Mouse (Mus musculus) lung, postnatal 0 days (tissue): ENCODE data around the gene Olfr152. TPM values are rescaled to one million over a fixed set of nuclear protein-coding genes. Genes with fewer than 3 reads are reported as not detected.

Experiments used
- ATAC-seq: fragments of 200-750 bp; cut with Nextera tagmentation; 2 replicates; pipeline ENCODE4 v1.8.0; 2017; ENCODE audit warnings: moderate library complexity
- DNase-seq: peaks from one replicate; pipeline ENCODE4 v3.0.0-alpha.2; 2016; ENCODE audit warnings: low spot score
- H3K27ac ChIP-seq: fragments of 300-500 bp; sonication (generic); 2 replicates; pipeline ENCODE4 v1.5.1; 2014; ENCODE audit warnings: antibody characterized with exemption, mild to moderate bottlenecking, low read length, mixed read lengths
- H3K27me3 ChIP-seq: fragments of 300-500 bp; sonication (generic); replicated peaks from 2 replicates; pipeline ENCODE4 v1.6.1; 2014; ENCODE audit warnings: low read length, mixed read lengths; ENCODE audit not compliant: insufficient read depth
- H3K36me3 ChIP-seq: fragments of 300-500 bp; sonication (generic); 2 replicates; pipeline ENCODE4 v1.6.1; 2014; ENCODE audit warnings: low read length, mixed read lengths; ENCODE audit not compliant: insufficient read depth
- H3K4me1 ChIP-seq: fragments of 300-500 bp; sonication (generic); 2 replicates; pipeline ENCODE4 v1.6.1; 2014; ENCODE audit warnings: antibody characterized with exemption, low read depth, low read length, mixed read lengths; ENCODE audit not compliant: insufficient read depth
- H3K4me2 ChIP-seq: fragments of 300-500 bp; sonication (generic); replicated peaks from 2 replicates; pipeline ENCODE4 v1.6.1; 2014; ENCODE audit warnings: low read depth, mild to moderate bottlenecking, low read length, moderate library complexity, mixed read lengths
- H3K4me3 ChIP-seq: fragments of 300-500 bp; sonication (generic); 2 replicates; pipeline ENCODE4 v1.5.1; 2014; ENCODE audit warnings: low read depth, low read length
- H3K9ac ChIP-seq: fragments of 300-500 bp; sonication (generic); replicated peaks from 2 replicates; pipeline ENCODE4 v1.6.1; 2014; ENCODE audit warnings: low read depth, mild to moderate bottlenecking
- H3K9me3 ChIP-seq: fragments of 300-500 bp; sonication (generic); 2 replicates; pipeline ENCODE4 v1.6.1; 2016; ENCODE audit warnings: low read length, mixed read lengths
- CTCF ChIP-seq: IDR thresholded peaks from 2 replicates; pipeline ENCODE4 v1.5.1; 2016; ENCODE audit warnings: antibody characterized with exemption, mild to moderate bottlenecking
- EP300 ChIP-seq: IDR thresholded peaks from 2 replicates; pipeline ENCODE4 v1.6.1; 2016; ENCODE audit warnings: antibody characterized with exemption, mild to moderate bottlenecking, control low read depth
- WGBS: fragments of 180-500 bp; shearing (Covaris S2); extraction: QIAGEN DNeasy Blood & Tissue Kit; methylation state at CpG from one replicate; pipeline ENCODE4 v1.1.7; 2014; 5-methylcytosine and 5-hydroxymethylcytosine counted together
- polyA plus RNA-seq: library from polyadenylated mRNA; unstranded; fragments of >200 nt; fragmentation: Nextera tagmentation; extraction: Ambion mirVana; gene quantifications from 2 replicates; pipeline ENCODE4 v1.2.1, GENCODE M21; 2015

The Olfr152 gene
- polyA plus RNA-seq, 1 experiment from 2014 or later = not detected

GRCm38 (mm10) chr2:87830233-87830632 lies 51.0 kb downstream of the Olfr152 start, which contains the start of gene Olfr1148:
TSS of gene Olfr1148 (plus strand) at chr2:87830533.
- TF ChIP-seq EP300 (no peak), CTCF (no peak)

More at GRCm38 (mm10) chr2:87830233-87830632, 51.0 kb downstream of the Olfr152 start, which contains the start of gene Olfr1148:
- Histone ChIP-seq H3K27me3 (no peaks in the 10 kb centered on the region), H3K36me3 (no peaks in the 10 kb centered on the region), H3K4me2 (no peak within 1 kb of the TSS), H3K9ac (no peak within 1 kb of the TSS), H3K4me1 (no peaks in the 10 kb centered on the region), H3K4me3 (no peak within 1 kb of the TSS), H3K9me3 (no peaks in the 10 kb centered on the region), H3K27ac (no peak within 1 kb of the TSS)
- ATAC-seq = no peak
- 85% methylated on average over 1 of the region's 1 CpGs for WGBS
- no peak for DNase-seq

Other genes with a start within 250 kb of the Olfr152 start
- not detected in 2 replicates for gene Olfr153, start 247.7 kb upstream of the Olfr152 start, polyA plus RNA-seq
- gene Olfr1128, start 233.9 kb upstream of the Olfr152 start, polyA plus RNA-seq = not detected in 2 replicates
- not detected in 2 replicates for gene Olfr1129, start 205.6 kb upstream of the Olfr152 start, polyA plus RNA-seq
- not detected in 2 replicates for gene Olfr1130, start 173.3 kb upstream of the Olfr152 start, polyA plus RNA-seq
- not detected in 2 replicates for gene Olfr1131, start 152.4 kb upstream of the Olfr152 start, polyA plus RNA-seq
- gene Olfr1132, start 141.9 kb upstream of the Olfr152 start, polyA plus RNA-seq = not detected in 2 replicates
- not detected in 2 replicates for gene Olfr1133, start 132.1 kb upstream of the Olfr152 start, polyA plus RNA-seq
- gene Olfr1134, start 121.0 kb upstream of the Olfr152 start, polyA plus RNA-seq = not detected in 2 replicates
- not detected in 2 replicates for gene Olfr1135, start 105.8 kb upstream of the Olfr152 start, polyA plus RNA-seq
- not detected in 2 replicates for gene Olfr1136, start 85.5 kb upstream of the Olfr152 start, polyA plus RNA-seq
- not detected in 2 replicates for gene Olfr1137, start 66.3 kb upstream of the Olfr152 start, polyA plus RNA-seq
- not detected in 2 replicates for gene Olfr1138, start 39.5 kb upstream of the Olfr152 start, polyA plus RNA-seq
- not detected in 2 replicates for gene Olfr1140, start 35.7 kb upstream of the Olfr152 start, polyA plus RNA-seq
- gene Olfr1141, start 25.5 kb upstream of the Olfr152 start, polyA plus RNA-seq = not detected in 2 replicates
- not detected in 2 replicates for gene Olfr1143, start 21.1 kb downstream of the Olfr152 start, polyA plus RNA-seq
- not detected in 2 replicates for gene Olfr1145, start 30.3 kb downstream of the Olfr152 start, polyA plus RNA-seq
- not detected in 2 replicates for gene Olfr1148, start 51.0 kb downstream of the Olfr152 start, polyA plus RNA-seq
- not detected in 2 replicates for gene Olfr1150-ps1, start 64.5 kb downstream of the Olfr152 start, polyA plus RNA-seq
- not detected in 2 replicates for gene Olfr1151, start 76.4 kb downstream of the Olfr152 start, polyA plus RNA-seq
- gene Olfr1152, start 87.0 kb downstream of the Olfr152 start, polyA plus RNA-seq = not detected in 2 replicates
- gene Olfr1153, start 115.5 kb downstream of the Olfr152 start, polyA plus RNA-seq = not detected in 2 replicates
- not detected in 2 replicates for gene Olfr1154, start 125.7 kb downstream of the Olfr152 start, polyA plus RNA-seq
- gene Olfr1155, start 165.7 kb downstream of the Olfr152 start, polyA plus RNA-seq = not detected in 2 replicates
- not detected in 2 replicates for gene Olfr1156, start 173.6 kb downstream of the Olfr152 start, polyA plus RNA-seq
- not detected in 2 replicates for gene Olfr1157, start 188.8 kb downstream of the Olfr152 start, polyA plus RNA-seq
- not detected in 2 replicates for gene Olfr74, start 195.2 kb downstream of the Olfr152 start, polyA plus RNA-seq
- gene Olfr1158, start 210.6 kb downstream of the Olfr152 start, polyA plus RNA-seq = not detected in 2 replicates
- gene Olfr1160, start 228.8 kb downstream of the Olfr152 start, polyA plus RNA-seq = not detected in 2 replicates
- not detected in 2 replicates for gene Olfr1161, start 243.3 kb downstream of the Olfr152 start, polyA plus RNA-seq